Mouse (Mus musculus): Measurements from ENCODE around the gene 2310022A10Rik.

GRCm38 (mm10) chr7:27510809-27511208 is 42.2 kb upstream of the 2310022A10Rik start:
- TF ChIP-seq POLR2A (IDR thresholded peaks at IDR 0.05; ENCODE audit: insufficient read depth, low read depth, low read length), result no peak
- TF ChIP-seq CTCF (IDR thresholded peaks at IDR 0.05), result no peak
- TF ChIP-seq EP300 (IDR thresholded peaks at IDR 0.05; ENCODE audit: insufficient read depth, low read depth, low read length), result no peak

Measured in heart, adult 2 months (tissue).